Mouse (Mus musculus): Measurements from ENCODE around the gene Dlg4. TPM values are rescaled to one million over a fixed set of nuclear protein-coding genes. Genes with fewer than 3 reads are reported as not detected.

Gene Dlg4
- polyA plus RNA-seq, 1 experiment: 8.3 TPM

GRCm38 (mm10) chr11:69980196-69981140, 36.3 kb upstream of the Dlg4 start:
- Histone ChIP-seq H3K36me3 (ENCODE audit: control insufficient read depth, insufficient read depth, low read length) (peaks cover 2% of the 10 kb centered on the region; the same call in 1 of the 2 replicates), H3K4me3 (ENCODE audit: insufficient read depth, low read depth, low read length) (peak overlapping the region; percentile 80), H3K27me3 (replicated peaks; ENCODE audit: control insufficient read depth, insufficient read depth, low read length) (no peaks in the 10 kb centered on the region), H3K27ac (ENCODE audit: insufficient read depth, low read depth, low read length) (peak overlapping the region; percentile 89), H3K4me1 (ENCODE audit: control insufficient read depth, insufficient read depth, low read length) (peaks cover 9% of the 10 kb centered on the region; the same call in 1 of the 2 replicates)
- WGBS: under 1% methylated on average over 34 of the region's 60 CpGs
- peak; percentile 85 for TF ChIP-seq POLR2A (IDR thresholded peaks at IDR 0.05; ENCODE audit: low read depth, low read length)
- TF ChIP-seq CTCF (conservative IDR thresholded peaks at IDR 0.05; ENCODE audit: insufficient read depth, insufficient read length, low read depth, low read length): no peak
- peak; percentile 99 for DNase-seq

DNA sequence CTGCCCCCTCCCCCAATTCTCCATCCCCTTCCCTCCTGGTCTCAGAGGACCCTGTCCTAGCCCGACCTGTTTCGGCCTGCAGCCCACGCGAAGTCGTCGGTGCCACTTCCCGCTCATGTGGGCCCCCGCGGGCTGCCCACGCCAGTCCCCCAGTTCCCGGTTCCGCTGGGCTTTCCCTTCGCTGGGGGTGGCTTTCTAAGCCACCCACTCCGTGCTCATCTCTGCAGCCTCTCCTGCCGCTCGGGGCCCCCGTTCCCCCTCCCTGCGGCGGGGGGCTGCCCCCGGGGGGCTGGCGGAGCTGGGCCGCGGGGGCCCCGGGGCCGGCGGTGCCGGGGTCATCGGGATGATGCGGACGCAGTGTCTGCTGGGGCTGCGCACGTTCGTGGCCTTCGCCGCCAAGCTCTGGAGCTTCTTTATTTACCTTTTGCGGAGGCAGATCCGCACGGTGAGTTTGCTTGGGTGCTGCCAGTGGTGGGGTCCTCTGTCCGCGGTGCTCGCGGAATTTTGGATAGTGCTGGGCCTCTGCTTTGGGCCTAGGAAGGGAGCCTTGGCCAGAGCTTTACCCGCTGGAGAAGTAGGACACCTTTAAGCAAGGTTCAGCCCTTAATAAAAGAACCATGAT, 35.5 kb upstream of the Dlg4 start, which contains the start of gene Ctdnep1:
Gene Ctdnep1 (plus strand): TSS at position 16 of the 622 bp plus-strand sequence.
- TF ChIP-seq CTCF (conservative IDR thresholded peaks at IDR 0.05; ENCODE audit: insufficient read depth, insufficient read length, low read depth, low read length) (no peak), POLR2A (IDR thresholded peaks at IDR 0.05; ENCODE audit: low read depth, low read length) (no peak)
- DNase-seq: no peak
- WGBS: under 1% methylated on average over 42 of the region's 43 CpGs
- peaks cover 9% of the 10 kb centered on the region; the same call in 1 of the 2 replicates for H3K4me1 ChIP-seq (ENCODE audit: control insufficient read depth, insufficient read depth, low read length)
- peak within 1 kb of the TSS; percentile 80 for H3K4me3 ChIP-seq (ENCODE audit: insufficient read depth, low read depth, low read length)
- peaks cover 2% of the 10 kb centered on the region for H3K36me3 ChIP-seq (ENCODE audit: control insufficient read depth, insufficient read depth, low read length)
- H3K27me3 ChIP-seq (replicated peaks; ENCODE audit: control insufficient read depth, insufficient read depth, low read length): no peaks in the 10 kb centered on the region
- H3K27ac ChIP-seq (ENCODE audit: insufficient read depth, low read depth, low read length): peak within 1 kb of the TSS; percentile 89

- H3K4me3 ChIP-seq (ENCODE audit: insufficient read depth, low read depth, low read length): peak within 1 kb of the TSS; percentile 80
- no peak for TF ChIP-seq POLR2A (IDR thresholded peaks at IDR 0.05; ENCODE audit: low read depth, low read length)
- no peak for TF ChIP-seq CTCF (conservative IDR thresholded peaks at IDR 0.05; ENCODE audit: insufficient read depth, insufficient read length, low read depth, low read length)
- H3K36me3 ChIP-seq (ENCODE audit: control insufficient read depth, insufficient read depth, low read length): peaks cover 3% of the 10 kb centered on the region
- 0 out of 2 replicates have a peak within 1 kb of the TSS, but pooled peaks have one; percentile 7 for H3K27ac ChIP-seq (ENCODE audit: insufficient read depth, low read depth, low read length)
- DNase-seq: no peak
- peaks cover 9% of the 10 kb centered on the region; the same call in 1 of the 2 replicates for H3K4me1 ChIP-seq (ENCODE audit: control insufficient read depth, insufficient read depth, low read length)
- WGBS: 41% methylated on average over 8 of the region's 8 CpGs
- H3K27me3 ChIP-seq (replicated peaks; ENCODE audit: control insufficient read depth, insufficient read depth, low read length): no peaks in the 10 kb centered on the region
Measured at GRCm38 (mm10) chr11:69982225-69982624, 34.5 kb upstream of the Dlg4 start, which contains the start of gene Elp5. Elp5 (minus strand) TSS chr11:69982517.

DNA sequence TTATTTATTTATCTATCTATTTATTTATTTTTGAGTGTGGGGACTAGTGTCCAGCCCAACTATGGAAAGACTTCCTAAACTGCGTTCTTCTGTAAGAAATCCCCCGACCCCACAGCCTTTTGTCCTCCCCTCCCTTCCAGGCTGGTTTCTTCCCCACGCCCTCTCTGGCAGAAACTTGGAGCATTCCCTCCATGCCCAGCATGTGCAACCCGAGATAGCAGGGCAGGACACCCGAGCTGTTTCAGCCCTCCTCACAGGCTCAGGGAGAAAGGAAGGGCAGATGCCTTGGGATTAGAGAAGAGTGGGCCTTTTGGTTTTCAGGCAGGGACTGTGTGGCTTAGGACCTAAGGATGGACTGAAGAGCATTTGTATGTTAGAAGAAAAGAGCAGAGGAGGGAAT, 33.9 kb upstream of the Dlg4 start:
- Histone ChIP-seq H3K4me3 (ENCODE audit: insufficient read depth, low read depth, low read length) (no peak overlapping the region), H3K27me3 (replicated peaks; ENCODE audit: control insufficient read depth, insufficient read depth, low read length) (no peaks in the 10 kb centered on the region), H3K27ac (ENCODE audit: insufficient read depth, low read depth, low read length) (no peak overlapping the region), H3K4me1 (ENCODE audit: control insufficient read depth, insufficient read depth, low read length) (peaks cover 9% of the 10 kb centered on the region; the same call in 1 of the 2 replicates), H3K36me3 (ENCODE audit: control insufficient read depth, insufficient read depth, low read length) (peaks cover 3% of the 10 kb centered on the region)
- no peak for DNase-seq
- TF ChIP-seq POLR2A (IDR thresholded peaks at IDR 0.05; ENCODE audit: low read depth, low read length) (no peak), CTCF (conservative IDR thresholded peaks at IDR 0.05; ENCODE audit: insufficient read depth, insufficient read length, low read depth, low read length) (no peak)
- 20% methylated on average over 5 of the region's 5 CpGs for WGBS

DNA sequence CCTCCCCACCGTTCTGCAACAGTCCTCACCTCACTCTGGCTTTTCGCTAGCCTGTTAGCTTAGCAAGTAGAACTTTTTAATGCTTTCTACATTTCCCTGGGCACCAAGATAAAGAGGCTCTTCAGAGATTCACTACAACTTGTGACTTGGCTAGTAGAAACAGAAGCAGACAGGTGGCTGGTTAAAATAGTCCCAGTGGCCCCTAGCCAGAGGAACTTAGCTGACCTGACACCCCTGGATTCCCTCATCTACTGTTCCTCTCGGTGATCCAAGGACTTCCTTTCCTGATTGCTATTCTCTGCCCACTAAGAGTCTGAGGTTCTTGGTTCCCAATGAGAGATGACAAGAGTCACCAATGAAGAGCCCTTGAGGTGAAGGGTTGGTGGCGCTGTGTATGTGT, 33.4 kb upstream of the Dlg4 start:
- Histone ChIP-seq H3K27me3 (replicated peaks; ENCODE audit: control insufficient read depth, insufficient read depth, low read length) (no peaks in the 10 kb centered on the region), H3K27ac (ENCODE audit: insufficient read depth, low read depth, low read length) (no peak overlapping the region), H3K36me3 (ENCODE audit: control insufficient read depth, insufficient read depth, low read length) (peaks cover 3% of the 10 kb centered on the region), H3K4me1 (ENCODE audit: control insufficient read depth, insufficient read depth, low read length) (peaks cover 9% of the 10 kb centered on the region; the same call in 1 of the 2 replicates), H3K4me3 (ENCODE audit: insufficient read depth, low read depth, low read length) (no peak overlapping the region)
- DNase-seq: no peak
- WGBS: 65% methylated on average over 4 of the region's 4 CpGs
- no peak for TF ChIP-seq POLR2A (IDR thresholded peaks at IDR 0.05; ENCODE audit: low read depth, low read length)
- no peak for TF ChIP-seq CTCF (conservative IDR thresholded peaks at IDR 0.05; ENCODE audit: insufficient read depth, insufficient read length, low read depth, low read length)

- peaks cover 3% of the 10 kb centered on the region for H3K36me3 ChIP-seq (ENCODE audit: control insufficient read depth, insufficient read depth, low read length)
- WGBS: 90% methylated on average over 8 of the region's 8 CpGs
- no peak overlapping the region for H3K4me3 ChIP-seq (ENCODE audit: insufficient read depth, low read depth, low read length)
- TF ChIP-seq CTCF (conservative IDR thresholded peaks at IDR 0.05; ENCODE audit: insufficient read depth, insufficient read length, low read depth, low read length) (no peak), POLR2A (IDR thresholded peaks at IDR 0.05; ENCODE audit: low read depth, low read length) (no peak)
- peaks cover 9% of the 10 kb centered on the region; the same call in 1 of the 2 replicates for H3K4me1 ChIP-seq (ENCODE audit: control insufficient read depth, insufficient read depth, low read length)
- no peak overlapping the region for H3K27ac ChIP-seq (ENCODE audit: insufficient read depth, low read depth, low read length)
- H3K27me3 ChIP-seq (replicated peaks; ENCODE audit: control insufficient read depth, insufficient read depth, low read length): no peaks in the 10 kb centered on the region
- no peak for DNase-seq
Measured at GRCm38 (mm10) chr11:69984431-69984830, 32.3 kb upstream of the Dlg4 start.
